Mouse (Mus musculus) hindbrain, embryonic 14.5 days (tissue): ENCODE results near the gene Slc4a1. TPM values are rescaled to one million over a fixed set of nuclear protein-coding genes. Genes with fewer than 3 reads are reported as not detected.

ENCODE experiments used
- ATAC-seq: fragments of 200-750 bp; cut with Nextera tagmentation; 2 replicates; pipeline ENCODE4 v1.8.0; 2017; ENCODE audit warnings: moderate number of reproducible peaks, mild to moderate bottlenecking, moderate TSS enrichment, moderate library complexity; ENCODE audit not compliant: low FRiP score
- DNase-seq: peaks from one replicate; pipeline ENCODE4 v3.0.0-alpha.2; 2015; ENCODE audit warnings: low spot score
- H3K27ac ChIP-seq: fragments of 300-500 bp; sonication (generic); 2 replicates; pipeline ENCODE4 v1.5.1; 2014; ENCODE audit warnings: mild to moderate bottlenecking, moderate library complexity
- H3K27me3 ChIP-seq: fragments of 300-500 bp; sonication (generic); 2 replicates; pipeline ENCODE4 v1.6.1; 2014; ENCODE audit warnings: mild to moderate bottlenecking, low read length, mixed read lengths; ENCODE audit not compliant: control insufficient read depth, insufficient read depth
- H3K36me3 ChIP-seq: fragments of 300-500 bp; sonication (generic); replicated peaks from 2 replicates; pipeline ENCODE4 v1.6.1; 2014; ENCODE audit not compliant: control insufficient read depth, insufficient read depth
- H3K4me1 ChIP-seq: fragments of 300-500 bp; sonication (generic); replicated peaks from 2 replicates; pipeline ENCODE4 v1.6.1; 2014; ENCODE audit warnings: antibody characterized with exemption, low read length, mixed read lengths; ENCODE audit not compliant: control insufficient read depth, insufficient read depth
- H3K4me2 ChIP-seq: fragments of 300-500 bp; sonication (generic); replicated peaks from 2 replicates; pipeline ENCODE4 v1.6.1; 2014; ENCODE audit warnings: mild to moderate bottlenecking, moderate library complexity
- H3K4me3 ChIP-seq: fragments of 300-500 bp; sonication (generic); replicated peaks from 2 replicates; pipeline ENCODE4 v1.5.1; 2014; ENCODE audit warnings: mild to moderate bottlenecking, low read length
- H3K9ac ChIP-seq: fragments of 300-500 bp; sonication (generic); 2 replicates; pipeline ENCODE4 v1.6.1; 2014
- H3K9me3 ChIP-seq: fragments of 300-500 bp; sonication (generic); 2 replicates; pipeline ENCODE4 v1.6.1; 2016; ENCODE audit warnings: low read length; ENCODE audit not compliant: control insufficient read depth
- WGBS: fragments of 180-500 bp; shearing (Covaris S2); extraction: QIAGEN DNeasy Blood & Tissue Kit; methylation state at CpG from one replicate; pipeline ENCODE4 v1.1.7; 2014; 5-methylcytosine and 5-hydroxymethylcytosine counted together
- polyA plus RNA-seq: library from polyadenylated mRNA; unstranded; fragments of >200 nt; fragmentation: Nextera tagmentation; extraction: Ambion mirVana; gene quantifications from 2 replicates; pipeline ENCODE4 v1.2.1, GENCODE M21; 2014

The Slc4a1 gene
- polyA plus RNA-seq, 1 experiment from 2014 or later: 1.6 TPM

- H3K4me2 ChIP-seq: peak within 1 kb of the TSS; percentile 69
- no peaks in the 10 kb centered on the region for H3K9me3 ChIP-seq
- peak within 1 kb of the TSS; percentile 73 for H3K4me3 ChIP-seq
- H3K27me3 ChIP-seq: no peaks in the 10 kb centered on the region
- H3K36me3 ChIP-seq: peaks cover 20% of the 10 kb centered on the region
- under 1% methylated on average over 19 of the region's 19 CpGs for WGBS
- ATAC-seq: no peak
- peak within 1 kb of the TSS; percentile 82 for H3K27ac ChIP-seq
- H3K9ac ChIP-seq: peak within 1 kb of the TSS; percentile 79
- H3K4me1 ChIP-seq: peaks cover 29% of the 10 kb centered on the region
- no peak for DNase-seq
Measured at GRCm38 (mm10) chr11:102407834-102408215, 41.8 kb upstream of the Slc4a1 start, which contains the start of gene Slc25a39. Gene Slc25a39 (minus strand): TSS chr11:102407946.

- peak; percentile 90 for DNase-seq
- peak overlapping the region; percentile 82 for H3K27ac ChIP-seq
- peak; percentile 78 for ATAC-seq
- peak overlapping the region; percentile 73 for H3K4me3 ChIP-seq
- H3K4me1 ChIP-seq: peaks cover 29% of the 10 kb centered on the region
- H3K36me3 ChIP-seq: peaks cover 26% of the 10 kb centered on the region
- H3K9me3 ChIP-seq: no peaks in the 10 kb centered on the region
- peak overlapping the region; percentile 79 for H3K9ac ChIP-seq
- H3K27me3 ChIP-seq: no peaks in the 10 kb centered on the region
- under 1% methylated on average over 78 of the region's 85 CpGs for WGBS
- peak overlapping the region; percentile 69 for H3K4me2 ChIP-seq
Measured at GRCm38 (mm10) chr11:102406900-102407833, 41.2 kb upstream of the Slc4a1 start.

GRCm38 (mm10) chr11:102406401-102406800, 40.4 kb upstream of the Slc4a1 start:
- ATAC-seq (no peak), DNase-seq (no peak)
- H3K36me3 ChIP-seq: peaks cover 34% of the 10 kb centered on the region
- peaks cover 29% of the 10 kb centered on the region for H3K4me1 ChIP-seq
- H3K4me2 ChIP-seq: peak overlapping the region; percentile 69
- peak overlapping the region; percentile 73 for H3K4me3 ChIP-seq
- 16% methylated on average over 3 of the region's 3 CpGs for WGBS
- H3K9me3 ChIP-seq: no peaks in the 10 kb centered on the region
- H3K27me3 ChIP-seq: no peaks in the 10 kb centered on the region
- peak overlapping the region; percentile 79 for H3K9ac ChIP-seq
- H3K27ac ChIP-seq: peak overlapping the region; percentile 82; the same call in 1 of the 2 replicates

GRCm38 (mm10) chr11:102405544-102406285, 39.7 kb upstream of the Slc4a1 start:
- WGBS: 90% methylated on average over 11 of the region's 11 CpGs
- Histone ChIP-seq H3K36me3 (peaks cover 41% of the 10 kb centered on the region), H3K9ac (peak overlapping the region; percentile 79), H3K9me3 (no peaks in the 10 kb centered on the region), H3K27ac (no peak overlapping the region), H3K4me3 (peak overlapping the region; percentile 73; the same call in 1 of the 2 replicates), H3K27me3 (no peaks in the 10 kb centered on the region), H3K4me1 (peaks cover 29% of the 10 kb centered on the region), H3K4me2 (peak overlapping the region; percentile 69)
- ATAC-seq (no peak), DNase-seq (no peak)

DNA sequence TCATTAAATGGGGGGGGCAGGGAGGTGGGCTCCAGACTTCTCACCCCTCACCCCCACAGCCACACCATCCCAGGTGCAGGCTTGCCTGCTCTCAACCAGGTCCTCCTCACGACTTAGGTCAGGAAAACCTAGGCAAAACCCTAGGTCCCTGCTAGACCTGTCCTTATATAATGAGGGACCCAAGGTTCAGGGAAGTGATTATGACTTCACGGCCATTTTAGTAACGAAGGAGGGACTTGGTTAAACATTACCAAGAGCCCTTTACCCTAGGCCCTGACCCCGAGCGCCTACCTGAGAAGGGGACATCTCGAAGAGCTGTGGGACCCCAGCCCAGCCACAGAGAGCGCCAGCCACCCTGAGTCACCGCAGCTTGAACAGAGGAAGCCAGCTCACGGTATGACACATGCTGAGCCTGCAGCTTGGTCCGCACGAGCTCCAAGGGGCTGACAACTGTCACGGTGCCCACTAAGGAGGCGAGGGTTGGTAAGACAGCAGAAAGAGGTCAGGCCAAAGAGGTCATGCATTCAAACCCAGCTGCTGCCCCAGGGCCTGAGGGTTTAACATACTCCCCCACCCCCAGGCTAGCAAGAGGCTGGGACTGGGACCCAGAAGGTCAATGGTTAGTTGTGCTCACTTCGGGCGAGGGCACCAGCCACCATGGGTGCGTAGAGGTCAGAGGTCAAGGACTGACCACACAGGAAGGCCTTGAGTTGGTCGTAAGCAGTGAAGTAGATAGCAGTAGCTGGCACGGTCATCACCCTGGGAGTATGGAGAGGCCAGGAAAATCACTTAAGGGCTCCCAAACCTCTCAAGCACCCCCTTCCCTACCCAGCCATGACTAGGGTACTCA, 38.4 kb upstream of the Slc4a1 start:
- Histone ChIP-seq H3K9ac (peak overlapping the region; percentile 44; the same call in 1 of the 2 replicates), H3K4me2 (peak overlapping the region; percentile 69), H3K4me3 (no peak overlapping the region), H3K9me3 (no peaks in the 10 kb centered on the region), H3K27ac (no peak overlapping the region), H3K27me3 (0 out of 2 replicates have a peak, but pooled peaks cover 4% of the 10 kb centered on the region), H3K36me3 (peaks cover 54% of the 10 kb centered on the region), H3K4me1 (peaks cover 34% of the 10 kb centered on the region)
- DNase-seq: no peak
- 73% methylated on average over 18 of the region's 18 CpGs for WGBS
- ATAC-seq: no peak

- 96% methylated on average over 11 of the region's 11 CpGs for WGBS
- H3K27ac ChIP-seq: no peak overlapping the region
- peaks cover 61% of the 10 kb centered on the region for H3K36me3 ChIP-seq
Measured at GRCm38 (mm10) chr11:102403657-102404056, 37.7 kb upstream of the Slc4a1 start.

GRCm38 (mm10) chr11:102401898-102402500, 36.0 kb upstream of the Slc4a1 start:
- Histone ChIP-seq H3K27me3 (0 out of 2 replicates have a peak, but pooled peaks cover 5% of the 10 kb centered on the region), H3K9ac (no peak overlapping the region), H3K27ac (0 out of 2 replicates have a peak overlapping the region, but pooled peaks have one; percentile 32), H3K4me3 (no peak overlapping the region), H3K36me3 (peaks cover 70% of the 10 kb centered on the region), H3K9me3 (no peaks in the 10 kb centered on the region), H3K4me1 (peaks cover 40% of the 10 kb centered on the region), H3K4me2 (no peak overlapping the region)
- DNase-seq (no peak), ATAC-seq (no peak)
- 39% methylated on average over 12 of the region's 12 CpGs for WGBS

More at GRCm38 (mm10) chr11:102403657-102404056, 37.7 kb upstream of the Slc4a1 start:
- no peak overlapping the region for H3K9ac ChIP-seq
- H3K27me3 ChIP-seq: 0 out of 2 replicates have a peak, but pooled peaks cover 5% of the 10 kb centered on the region
- no peak overlapping the region for H3K4me3 ChIP-seq
- peaks cover 36% of the 10 kb centered on the region for H3K4me1 ChIP-seq
- DNase-seq (no peak), ATAC-seq (no peak)
- no peak overlapping the region for H3K4me2 ChIP-seq
- no peaks in the 10 kb centered on the region for H3K9me3 ChIP-seq

- Histone ChIP-seq H3K36me3 (peaks cover 70% of the 10 kb centered on the region), H3K4me1 (peaks cover 40% of the 10 kb centered on the region), H3K4me3 (no peak overlapping the region), H3K27ac (no peak overlapping the region), H3K4me2 (no peak overlapping the region), H3K27me3 (0 out of 2 replicates have a peak, but pooled peaks cover 5% of the 10 kb centered on the region), H3K9me3 (no peaks in the 10 kb centered on the region), H3K9ac (no peak overlapping the region)
- 28% methylated on average over 12 of the region's 12 CpGs for WGBS
- DNase-seq: no peak
- no peak for ATAC-seq
Measured at GRCm38 (mm10) chr11:102400513-102401084, 34.6 kb upstream of the Slc4a1 start.
